Mouse (Mus musculus): ENCODE measurements around the gene Ninj1.

Gene Ninj1

GRCm38 (mm10) chr13:49172335-49172734 lies 14.9 kb upstream of the Ninj1 start:
- no peak for DNase-seq

GRCm38 (mm10) chr13:49172971-49173596 lies 14.2 kb upstream of the Ninj1 start:
- peak; percentile 93 for DNase-seq

GRCm38 (mm10) chr13:49175509-49175908 lies 11.8 kb upstream of the Ninj1 start:
- DNase-seq, result no peak

- peak; percentile 84 for DNase-seq
Observed at GRCm38 (mm10) chr13:49178839-49179585, 8.3 kb upstream of the Ninj1 start.

- no peak for DNase-seq
Observed at GRCm38 (mm10) chr13:49180274-49180673, 7.0 kb upstream of the Ninj1 start.

GRCm38 (mm10) chr13:49180691-49181090 lies 6.6 kb upstream of the Ninj1 start:
- DNase-seq, result no peak

GRCm38 (mm10) chr13:49181411-49181984 lies 5.8 kb upstream of the Ninj1 start:
- DNase-seq, result no peak

- no peak for DNase-seq
Observed at GRCm38 (mm10) chr13:49183161-49183560, 4.1 kb upstream of the Ninj1 start.

GRCm38 (mm10) chr13:49183646-49184045 lies 3.6 kb upstream of the Ninj1 start:
- peak; percentile 58 for DNase-seq

GRCm38 (mm10) chr13:49186798-49187287 lies 442 bp upstream of the Ninj1 start:
- DNase-seq, result no peak

- DNase-seq, result peak; percentile 31
Observed at GRCm38 (mm10) chr13:49188219-49188965, 1.1 kb downstream of the Ninj1 start.

GRCm38 (mm10) chr13:49188966-49189360 lies 1.7 kb downstream of the Ninj1 start:
- no peak for DNase-seq

GRCm38 (mm10) chr13:49189970-49190870 lies 2.9 kb downstream of the Ninj1 start:
- peak; percentile 82 for DNase-seq

- no peak for DNase-seq
Observed at GRCm38 (mm10) chr13:49190876-49191672, 3.8 kb downstream of the Ninj1 start.

GRCm38 (mm10) chr13:49191673-49192035 lies 4.4 kb downstream of the Ninj1 start:
- DNase-seq, result no peak

- no peak for DNase-seq
Observed at GRCm38 (mm10) chr13:49192156-49192855, 5.0 kb downstream of the Ninj1 start.

- no peak for DNase-seq
Observed at GRCm38 (mm10) chr13:49193650-49194049, 6.4 kb downstream of the Ninj1 start.

- DNase-seq, result no peak
Observed at GRCm38 (mm10) chr13:49194811-49195210, 7.5 kb downstream of the Ninj1 start.

- DNase-seq, result no peak
Observed at GRCm38 (mm10) chr13:49195651-49196050, 8.4 kb downstream of the Ninj1 start.

GRCm38 (mm10) chr13:49196211-49196610 lies 8.9 kb downstream of the Ninj1 start:
- no peak for DNase-seq

- DNase-seq, result no peak
Observed at GRCm38 (mm10) chr13:49196766-49197165, 9.5 kb downstream of the Ninj1 start.

Data from lung, postnatal 10 days (tissue).